Mouse (Mus musculus): ENCODE data around the gene Krtap19-2.

The Krtap19-2 gene

GRCm38 (mm10) chr16:88874169-88874568, at the start of gene Krtap19-2:
Gene Krtap19-2 (minus strand): TSS chr16:88874269.
- no peak for DNase-seq (ENCODE audit: low spot score in 2 of 2)

- no peak for DNase-seq (ENCODE audit: low spot score in 2 of 2)
These were observed 22.3 kb upstream of the Krtap19-2 start, which contains the start of gene Krtap19-5 for GRCm38 (mm10) chr16:88896357-88896756. Gene Krtap19-5 (minus strand): TSS chr16:88896457.

- no peak for DNase-seq (ENCODE audit: low spot score in 2 of 2)
These were observed 12.8 kb upstream of the Krtap19-2 start for GRCm38 (mm10) chr16:88886870-88887269.

GRCm38 (mm10) chr16:88884989-88885388, 10.9 kb upstream of the Krtap19-2 start, which contains the start of gene Krtap19-4:
Gene Krtap19-4 (minus strand): TSS chr16:88885089.
- DNase-seq (ENCODE audit: low spot score in 2 of 2), result no peak

- no peak for DNase-seq (ENCODE audit: low spot score in 2 of 2)
These were observed 3.9 kb upstream of the Krtap19-2 start, which contains the start of gene Krtap19-3 for GRCm38 (mm10) chr16:88877938-88878337. Gene Krtap19-3 (minus strand): TSS chr16:88878038.

GRCm38 (mm10) chr16:88869311-88869710, 4.8 kb downstream of the Krtap19-2 start, which contains the start of gene Krtap19-1:
Gene Krtap19-1 (minus strand): TSS chr16:88869411.
- DNase-seq (ENCODE audit: low spot score in 2 of 2), result no peak

GRCm38 (mm10) chr16:88864887-88865407, 9.1 kb downstream of the Krtap19-2 start:
- DNase-seq (ENCODE audit: low spot score in 2 of 2), result no peak

GRCm38 (mm10) chr16:88851450-88851849, 22.6 kb downstream of the Krtap19-2 start:
- no peak for DNase-seq (ENCODE audit: low spot score in 2 of 2)

GRCm38 (mm10) chr16:88848558-88848957, 25.5 kb downstream of the Krtap19-2 start:
- DNase-seq (ENCODE audit: low spot score in 2 of 2), result no peak

- no peak for DNase-seq (ENCODE audit: low spot score in 2 of 2)
These were observed 26.7 kb downstream of the Krtap19-2 start for GRCm38 (mm10) chr16:88847363-88847762.

- no peak for DNase-seq (ENCODE audit: low spot score in 2 of 2)
These were observed 47.1 kb downstream of the Krtap19-2 start for GRCm38 (mm10) chr16:88826978-88827377.

GRCm38 (mm10) chr16:88826095-88826652, 47.9 kb downstream of the Krtap19-2 start, which contains the start of gene Krtap14:
Gene Krtap14 (minus strand): TSS chr16:88826145.
- no peak for DNase-seq (ENCODE audit: low spot score in 2 of 2)

- peak in 1 of 2 experiments; percentile 11 for DNase-seq (ENCODE audit: low spot score in 2 of 2)
These were observed 50.3 kb downstream of the Krtap19-2 start for GRCm38 (mm10) chr16:88823736-88824135.

Measured in frontal cortex, postnatal 36 days (tissue).